Mouse (Mus musculus) forebrain, embryonic 15.5 days (tissue): Measurements from ENCODE around the gene Arhgap17. TPM values are rescaled to one million over a fixed set of nuclear protein-coding genes. Genes with fewer than 3 reads are reported as not detected.

Source experiments
- ATAC-seq: fragments of 200-750 bp; cut with Nextera tagmentation; replicated peaks from 2 replicates; pipeline ENCODE4 v1.8.0; 2017; ENCODE audit warnings: mild to moderate bottlenecking, moderate TSS enrichment, moderate library complexity
- H3K27ac ChIP-seq: fragments of 300-500 bp; sonication (generic); replicated peaks from 2 replicates; pipeline ENCODE4 v1.5.1; 2015; ENCODE audit warnings: mild to moderate bottlenecking, inconsistent platforms
- H3K27me3 ChIP-seq: fragments of 300-500 bp; sonication (generic); 2 replicates; pipeline ENCODE4 v1.6.1; 2015; ENCODE audit warnings: inconsistent platforms
- H3K36me3 ChIP-seq: fragments of 300-500 bp; sonication (generic); 2 replicates; pipeline ENCODE4 v1.6.1; 2015; ENCODE audit warnings: mild to moderate bottlenecking, inconsistent platforms
- H3K4me1 ChIP-seq: fragments of 300-500 bp; sonication (generic); 2 replicates; pipeline ENCODE4 v1.6.1; 2015; ENCODE audit warnings: inconsistent platforms
- H3K4me2 ChIP-seq: fragments of 300-500 bp; sonication (generic); replicated peaks from 2 replicates; pipeline ENCODE4 v1.6.1; 2015; ENCODE audit warnings: mild to moderate bottlenecking, inconsistent platforms
- H3K4me3 ChIP-seq: fragments of 300-500 bp; sonication (generic); 2 replicates; pipeline ENCODE4 v1.5.1; 2015; ENCODE audit warnings: mild to moderate bottlenecking, inconsistent platforms
- H3K9ac ChIP-seq: fragments of 300-500 bp; sonication (generic); replicated peaks from 2 replicates; pipeline ENCODE4 v1.6.1; 2015; ENCODE audit warnings: mild to moderate bottlenecking, inconsistent platforms
- H3K9me3 ChIP-seq: fragments of 300-500 bp; sonication (generic); 2 replicates; pipeline ENCODE4 v1.6.1; 2016; ENCODE audit warnings: inconsistent platforms
- WGBS: fragments of 180-500 bp; shearing (Covaris S2); methylation state at CpG from one replicate; pipeline ENCODE4 v1.1.7; 2015; ENCODE audit warnings: mixed read lengths; 5-methylcytosine and 5-hydroxymethylcytosine counted together
- polyA plus RNA-seq: library from polyadenylated mRNA; unstranded; fragments of >200 nt; fragmentation: Nextera tagmentation; extraction: Ambion mirVana; gene quantifications from 2 replicates; pipeline ENCODE4 v1.2.1, GENCODE M21; 2015

The Arhgap17 gene
- polyA plus RNA-seq, 1 experiment from 2014 or later, result 10.1 TPM

DNA sequence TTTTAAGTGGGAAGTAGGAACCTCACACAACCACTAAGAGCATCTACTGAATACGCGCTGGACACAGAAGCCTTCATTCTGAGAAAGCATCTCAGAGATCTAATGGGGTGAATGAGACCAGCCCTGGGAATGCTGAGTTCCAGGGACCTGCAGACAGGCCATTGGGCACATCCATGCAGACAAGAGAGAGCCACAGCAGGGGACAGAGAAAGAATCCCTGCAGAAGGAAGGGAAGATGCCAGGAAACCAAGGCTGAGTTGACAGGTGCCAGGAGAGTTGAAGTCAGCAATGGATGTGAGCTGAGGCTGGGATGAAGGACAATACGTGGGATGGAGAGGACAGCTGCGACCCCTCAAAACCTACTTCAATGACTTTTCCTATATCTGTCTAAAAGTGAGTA is 16.6 kb downstream of the Arhgap17 start:
- no peaks in the 10 kb centered on the region for H3K36me3 ChIP-seq
- no peaks in the 10 kb centered on the region for H3K4me1 ChIP-seq
- H3K4me2 ChIP-seq, result no peak overlapping the region
- H3K9me3 ChIP-seq, result no peaks in the 10 kb centered on the region
- 96% methylated on average over 4 of the region's 4 CpGs for WGBS
- no peak overlapping the region for H3K4me3 ChIP-seq
- no peak for ATAC-seq
- H3K9ac ChIP-seq, result no peak overlapping the region
- no peak overlapping the region for H3K27ac ChIP-seq
- H3K27me3 ChIP-seq, result no peaks in the 10 kb centered on the region

DNA sequence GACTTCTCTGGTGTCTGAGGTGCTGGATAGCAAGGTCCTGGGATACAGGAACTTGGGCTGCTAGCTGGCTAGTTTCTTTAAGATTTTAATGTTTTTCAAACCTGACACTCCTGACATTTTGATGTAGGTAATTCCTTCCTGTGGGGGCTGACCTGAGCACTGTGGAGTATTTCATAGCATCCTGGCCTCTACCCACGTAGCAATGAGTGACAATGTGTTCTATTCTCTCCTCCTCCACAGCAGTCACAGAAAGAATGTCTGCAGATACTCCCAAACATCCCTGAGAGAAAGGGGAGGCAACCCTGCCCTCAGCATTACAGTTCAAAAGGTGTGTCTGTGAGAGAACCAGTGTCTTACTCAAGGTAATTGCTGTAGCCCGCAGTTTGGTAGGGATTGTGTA is 19.5 kb downstream of the Arhgap17 start:
- no peak for ATAC-seq
- H3K4me2 ChIP-seq, result no peak overlapping the region
- H3K36me3 ChIP-seq, result no peaks in the 10 kb centered on the region
- no peaks in the 10 kb centered on the region for H3K4me1 ChIP-seq
- no peak overlapping the region for H3K27ac ChIP-seq
- no peaks in the 10 kb centered on the region for H3K9me3 ChIP-seq
- no peak overlapping the region for H3K4me3 ChIP-seq
- H3K27me3 ChIP-seq, result no peaks in the 10 kb centered on the region
- no peak overlapping the region for H3K9ac ChIP-seq
- 82% methylated on average over 2 of the region's 2 CpGs for WGBS

DNA sequence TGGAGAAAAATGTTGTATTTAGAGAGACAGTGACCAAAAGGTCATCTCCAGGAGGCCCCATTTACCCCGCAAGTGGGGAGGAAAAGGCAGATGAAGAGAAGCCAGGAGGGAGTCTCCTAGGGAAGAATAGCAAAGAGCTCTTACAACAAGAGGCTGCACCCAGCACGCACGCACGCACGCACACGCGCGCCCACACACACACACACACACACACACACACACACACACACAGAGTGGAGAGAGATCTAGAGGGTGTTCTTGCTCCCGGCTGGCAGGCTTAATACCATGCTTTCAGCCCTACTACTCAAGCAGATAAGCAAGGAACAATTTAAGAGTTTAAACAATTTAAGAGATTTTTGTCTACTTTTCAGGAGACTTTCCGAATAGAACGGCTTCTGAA is 19.9 kb downstream of the Arhgap17 start:
- H3K27ac ChIP-seq, result no peak overlapping the region
- no peak overlapping the region for H3K4me2 ChIP-seq
- H3K27me3 ChIP-seq, result no peaks in the 10 kb centered on the region
- no peaks in the 10 kb centered on the region for H3K36me3 ChIP-seq
- no peak for ATAC-seq
- H3K4me1 ChIP-seq, result no peaks in the 10 kb centered on the region
- H3K9ac ChIP-seq, result no peak overlapping the region
- no peaks in the 10 kb centered on the region for H3K9me3 ChIP-seq
- 72% methylated on average over 11 of the region's 11 CpGs for WGBS
- H3K4me3 ChIP-seq, result no peak overlapping the region

DNA sequence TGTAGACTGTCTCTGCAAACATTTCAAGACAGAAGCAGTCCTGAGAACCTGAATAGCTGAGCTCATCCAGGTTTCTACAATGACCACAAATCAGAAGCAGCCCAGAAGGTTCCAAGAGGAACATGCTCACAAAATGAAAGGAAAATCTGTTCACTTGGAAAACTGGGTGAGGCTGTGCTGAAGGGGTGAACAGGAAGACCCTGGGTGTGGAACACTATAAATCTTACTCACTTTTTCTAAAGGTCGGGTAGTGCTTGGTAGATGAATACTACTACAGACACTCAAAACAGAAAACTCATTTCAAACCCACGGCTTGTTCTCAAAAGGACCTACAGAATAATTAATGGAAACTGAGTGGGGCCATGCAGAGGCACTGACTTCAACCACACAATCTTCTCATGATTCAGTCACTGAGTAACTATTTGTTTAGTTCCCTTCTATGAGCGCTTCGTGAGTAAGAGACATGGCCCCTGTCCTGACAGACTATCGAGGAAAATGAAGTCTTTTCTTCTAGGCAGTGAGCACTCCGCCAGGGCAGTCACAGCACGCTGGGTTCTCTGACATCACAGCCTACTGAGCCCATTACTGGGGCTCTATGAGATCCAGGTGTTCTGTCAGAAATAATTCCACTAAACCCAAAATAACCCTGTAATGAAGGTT is 23.0 kb downstream of the Arhgap17 start:
- no peak for ATAC-seq
- no peak overlapping the region for H3K4me3 ChIP-seq
- H3K4me1 ChIP-seq, result 0 out of 2 replicates have a peak, but pooled peaks cover 4% of the 10 kb centered on the region
- no peaks in the 10 kb centered on the region for H3K9me3 ChIP-seq
- H3K4me2 ChIP-seq, result no peak overlapping the region
- H3K36me3 ChIP-seq, result no peaks in the 10 kb centered on the region
- H3K27me3 ChIP-seq, result no peaks in the 10 kb centered on the region
- H3K9ac ChIP-seq, result no peak overlapping the region
- no peak overlapping the region for H3K27ac ChIP-seq
- WGBS, result 86% methylated on average over 7 of the region's 7 CpGs

DNA sequence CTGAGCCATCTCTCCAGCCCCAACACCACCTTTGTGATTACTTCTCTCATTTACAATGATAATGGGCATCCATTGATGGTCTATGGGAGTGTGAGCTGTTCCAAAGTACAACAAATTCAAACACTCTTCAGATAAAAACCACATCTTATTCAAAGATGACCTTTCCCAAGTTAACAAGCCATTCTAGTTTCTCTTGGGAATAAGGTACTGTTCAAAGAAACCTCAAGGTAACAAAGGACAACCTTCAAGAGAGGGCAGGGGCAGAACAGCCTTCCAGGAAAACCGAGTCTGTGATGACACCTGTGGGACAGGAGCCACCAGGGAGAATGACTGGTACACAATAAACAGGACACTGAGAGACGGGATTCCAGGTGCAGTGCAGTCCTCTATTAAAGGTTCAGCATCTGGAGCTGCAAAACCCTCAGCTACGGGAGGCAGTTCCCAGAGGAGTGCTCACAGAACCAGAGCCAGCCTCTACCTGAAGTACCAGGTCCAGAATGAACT is 24.6 kb downstream of the Arhgap17 start:
- Histone ChIP-seq H3K4me2 (no peak overlapping the region), H3K4me3 (no peak overlapping the region), H3K36me3 (no peaks in the 10 kb centered on the region), H3K9me3 (no peaks in the 10 kb centered on the region), H3K27ac (no peak overlapping the region), H3K4me1 (peaks cover 11% of the 10 kb centered on the region), H3K27me3 (no peaks in the 10 kb centered on the region), H3K9ac (no peak overlapping the region)
- ATAC-seq, result no peak
- WGBS, result 80% methylated on average over 3 of the region's 3 CpGs

DNA sequence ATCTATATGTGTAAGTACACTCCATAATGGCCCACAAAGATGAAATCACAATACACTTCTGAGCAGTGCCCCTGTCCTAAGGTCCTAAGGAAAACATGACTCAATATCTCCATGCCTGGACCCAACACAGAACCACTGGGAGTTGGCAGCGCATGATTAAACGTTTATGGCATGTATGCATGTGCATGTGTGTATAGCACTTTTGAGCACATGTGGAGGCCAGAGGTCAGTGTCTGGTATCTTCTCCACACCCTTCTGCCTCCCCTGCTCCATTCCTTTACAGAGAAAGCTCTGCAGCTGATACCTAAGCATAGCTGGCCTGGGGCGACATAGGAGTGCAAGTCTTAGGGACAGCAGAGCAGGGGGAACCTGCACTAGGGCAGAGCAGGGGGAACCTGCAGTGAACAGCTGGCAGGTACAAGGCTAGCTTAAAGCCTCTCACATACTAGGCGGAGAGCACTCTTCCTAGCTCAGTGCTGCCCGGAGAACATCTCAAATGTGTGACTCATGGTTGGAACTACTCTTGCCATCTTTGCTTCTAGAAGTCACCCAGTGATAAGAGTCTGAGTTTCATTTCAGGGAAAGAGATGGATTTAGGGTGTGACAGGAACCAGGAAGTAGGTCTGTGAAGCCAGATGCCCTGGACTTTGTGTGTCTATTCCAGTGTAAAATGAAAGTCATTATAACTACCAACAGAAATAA is 25.5 kb downstream of the Arhgap17 start:
- Histone ChIP-seq H3K9ac (no peak overlapping the region), H3K27me3 (no peaks in the 10 kb centered on the region), H3K4me2 (no peak overlapping the region), H3K27ac (no peak overlapping the region), H3K4me3 (no peak overlapping the region), H3K36me3 (no peaks in the 10 kb centered on the region), H3K9me3 (no peaks in the 10 kb centered on the region), H3K4me1 (peaks cover 11% of the 10 kb centered on the region)
- WGBS, result 93% methylated on average over 5 of the region's 5 CpGs
- no peak for ATAC-seq

DNA sequence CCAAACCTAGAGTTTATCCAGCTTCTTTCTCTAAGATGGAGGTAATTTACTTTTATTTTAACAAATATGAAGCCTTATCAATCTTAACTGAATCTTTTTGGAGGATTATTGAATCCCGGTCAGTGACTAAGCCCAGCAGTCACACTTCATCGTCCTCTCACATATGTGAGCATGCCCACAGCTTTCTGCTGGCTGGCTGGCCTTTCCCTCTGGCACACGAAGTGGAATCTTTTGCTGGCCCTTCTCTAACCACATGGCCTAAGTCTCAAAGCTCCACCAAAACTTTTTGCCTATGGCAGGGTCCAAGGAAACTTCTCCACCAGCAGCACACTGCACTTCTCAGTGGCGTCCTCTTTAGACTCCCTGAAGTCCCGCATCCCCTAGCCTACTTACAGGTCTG is 27.8 kb downstream of the Arhgap17 start:
- Histone ChIP-seq H3K4me2 (no peak overlapping the region), H3K36me3 (no peaks in the 10 kb centered on the region), H3K9me3 (no peaks in the 10 kb centered on the region), H3K9ac (no peak overlapping the region), H3K4me1 (peaks cover 11% of the 10 kb centered on the region), H3K4me3 (no peak overlapping the region), H3K27me3 (no peaks in the 10 kb centered on the region), H3K27ac (no peak overlapping the region)
- 52% methylated on average over 5 of the region's 5 CpGs for WGBS
- no peak for ATAC-seq

DNA sequence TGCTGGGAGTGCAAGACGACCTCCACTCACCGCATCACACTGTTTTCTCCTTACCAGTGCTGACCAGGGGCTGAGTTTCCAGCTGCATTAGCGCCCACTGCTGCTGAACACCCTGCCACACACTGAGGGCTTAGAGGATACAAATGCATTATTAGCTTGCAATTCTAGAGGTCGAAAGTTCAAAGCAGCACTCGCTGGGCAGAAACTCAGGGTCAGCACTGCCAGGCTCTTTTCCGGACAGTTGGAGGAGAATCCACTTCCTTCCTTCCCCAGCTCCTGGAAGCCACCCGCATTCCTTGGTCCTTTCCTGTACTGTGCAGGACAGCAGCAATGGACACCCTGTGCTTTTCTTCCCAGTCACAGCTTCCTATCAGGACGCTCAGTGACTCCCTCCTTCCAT is 31.4 kb downstream of the Arhgap17 start:
- Histone ChIP-seq H3K4me2 (no peak overlapping the region), H3K36me3 (no peaks in the 10 kb centered on the region)

DNA sequence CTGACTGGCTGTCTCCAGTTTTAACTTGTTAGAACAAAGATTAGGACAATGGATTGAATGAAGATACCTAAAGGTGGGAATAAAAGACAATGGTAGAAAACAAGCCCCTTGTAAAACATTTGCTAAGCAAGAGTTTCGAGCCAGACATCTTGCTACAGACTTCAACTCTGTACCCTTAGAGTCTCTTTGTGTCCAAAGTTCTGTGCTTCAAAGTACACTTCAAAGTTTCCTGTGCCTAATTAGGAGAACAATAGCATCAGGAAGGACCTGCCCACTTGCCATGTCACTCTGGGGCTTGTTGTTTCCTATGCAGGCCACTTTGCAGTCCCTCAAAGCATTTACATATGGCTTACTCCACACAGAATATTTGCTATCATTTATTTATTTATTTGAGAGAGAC is 33.4 kb downstream of the Arhgap17 start:
- H3K27me3 ChIP-seq, result no peaks in the 10 kb centered on the region
- no peak overlapping the region for H3K4me2 ChIP-seq
- H3K9ac ChIP-seq, result no peak overlapping the region
- peaks cover 7% of the 10 kb centered on the region for H3K4me1 ChIP-seq
- ATAC-seq, result no peak
- H3K4me3 ChIP-seq, result no peak overlapping the region
- H3K27ac ChIP-seq, result no peak overlapping the region
- H3K9me3 ChIP-seq, result no peaks in the 10 kb centered on the region
- H3K36me3 ChIP-seq, result no peaks in the 10 kb centered on the region
- 38% methylated on average over 1 of the region's 1 CpGs for WGBS

More for the DNA sequence above, 31.4 kb downstream of the Arhgap17 start:
- Histone ChIP-seq H3K9me3 (no peaks in the 10 kb centered on the region), H3K4me3 (no peak overlapping the region), H3K27ac (no peak overlapping the region), H3K27me3 (no peaks in the 10 kb centered on the region), H3K9ac (no peak overlapping the region), H3K4me1 (peaks cover 11% of the 10 kb centered on the region)
- no peak for ATAC-seq
- WGBS, result 67% methylated on average over 8 of the region's 8 CpGs

DNA sequence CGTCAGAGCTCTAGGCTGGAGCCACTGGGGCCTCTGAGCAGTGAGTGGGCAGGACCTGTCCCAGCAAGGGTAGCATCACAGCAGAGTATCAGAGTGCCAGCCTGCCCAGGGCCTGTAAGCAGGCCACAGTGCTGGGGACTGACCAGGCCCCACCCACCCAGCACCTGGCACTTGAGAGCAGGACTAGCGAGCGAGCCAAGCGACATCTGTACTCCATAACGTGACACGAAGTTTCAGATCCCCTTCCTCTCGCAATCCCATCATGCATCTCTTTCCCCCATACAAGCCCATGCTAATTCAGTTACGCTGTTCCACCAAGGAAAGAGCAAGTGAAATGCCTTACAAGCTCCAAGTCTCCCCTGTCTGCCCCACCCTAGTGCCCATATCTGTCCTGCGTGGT is 39.2 kb downstream of the Arhgap17 start:
- Histone ChIP-seq H3K27ac (no peak overlapping the region), H3K4me3 (no peak overlapping the region), H3K36me3 (no peaks in the 10 kb centered on the region), H3K4me2 (no peak overlapping the region), H3K9ac (no peak overlapping the region), H3K27me3 (no peaks in the 10 kb centered on the region), H3K9me3 (no peaks in the 10 kb centered on the region), H3K4me1 (no peaks in the 10 kb centered on the region)
- 85% methylated on average over 9 of the region's 9 CpGs for WGBS
- no peak for ATAC-seq

DNA sequence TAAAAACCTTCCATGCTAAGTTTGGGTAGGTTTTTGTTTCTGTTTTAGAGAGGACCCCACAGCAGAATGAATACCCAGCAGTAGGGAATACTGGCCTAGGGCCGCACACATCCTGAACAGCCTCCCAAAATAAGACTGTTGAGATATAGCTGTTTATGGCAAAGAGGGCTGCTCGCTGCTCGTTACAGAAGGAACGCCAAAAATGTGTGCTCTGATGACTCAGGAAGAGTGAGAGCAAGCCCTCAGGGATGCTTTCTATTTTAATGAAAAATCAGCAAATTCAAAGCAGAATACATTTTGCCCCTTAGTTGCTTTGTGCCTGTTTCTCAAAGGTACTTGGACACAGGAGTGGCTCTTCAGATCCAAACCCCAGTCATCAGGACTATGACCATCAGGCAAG is 41.8 kb downstream of the Arhgap17 start:
- no peaks in the 10 kb centered on the region for H3K27me3 ChIP-seq
- peaks cover 11% of the 10 kb centered on the region; the same call in 1 of the 2 replicates for H3K36me3 ChIP-seq
- H3K9me3 ChIP-seq, result no peaks in the 10 kb centered on the region
- no peak overlapping the region for H3K27ac ChIP-seq
- no peak overlapping the region for H3K9ac ChIP-seq
- ATAC-seq, result no peak
- no peaks in the 10 kb centered on the region for H3K4me1 ChIP-seq
- H3K4me2 ChIP-seq, result no peak overlapping the region
- 64% methylated on average over 4 of the region's 4 CpGs for WGBS
- H3K4me3 ChIP-seq, result no peak overlapping the region

DNA sequence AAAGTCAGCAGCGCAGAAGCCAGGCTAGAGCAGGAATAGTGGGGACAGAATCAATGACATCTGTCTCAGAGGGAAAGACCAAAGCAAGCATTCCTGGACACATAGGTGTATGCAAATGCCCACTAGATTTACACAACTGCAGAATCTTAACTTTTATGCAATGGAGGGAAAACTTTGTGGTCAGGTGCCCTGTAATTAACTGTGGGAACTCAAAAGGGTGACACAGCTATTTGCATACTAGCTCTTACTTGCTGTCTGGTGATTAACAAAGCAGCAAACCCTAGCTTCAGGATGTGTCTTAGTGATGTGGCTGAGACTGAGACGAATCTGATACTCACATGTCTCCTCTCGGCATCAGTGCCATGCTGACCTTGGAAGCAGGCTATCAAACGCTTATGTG is 42.8 kb downstream of the Arhgap17 start:
- peaks cover 12% of the 10 kb centered on the region; the same call in 1 of the 2 replicates for H3K36me3 ChIP-seq
- ATAC-seq, result no peak
- H3K4me1 ChIP-seq, result no peaks in the 10 kb centered on the region
- H3K9me3 ChIP-seq, result no peaks in the 10 kb centered on the region
- no peak overlapping the region for H3K27ac ChIP-seq
- 83% methylated on average over 4 of the region's 4 CpGs for WGBS
- H3K27me3 ChIP-seq, result no peaks in the 10 kb centered on the region
- H3K4me3 ChIP-seq, result no peak overlapping the region
- H3K9ac ChIP-seq, result no peak overlapping the region
- H3K4me2 ChIP-seq, result no peak overlapping the region
